Comparison of ENCODE assay signal across 23 mouse cellular contexts in the genomic region with DNA sequence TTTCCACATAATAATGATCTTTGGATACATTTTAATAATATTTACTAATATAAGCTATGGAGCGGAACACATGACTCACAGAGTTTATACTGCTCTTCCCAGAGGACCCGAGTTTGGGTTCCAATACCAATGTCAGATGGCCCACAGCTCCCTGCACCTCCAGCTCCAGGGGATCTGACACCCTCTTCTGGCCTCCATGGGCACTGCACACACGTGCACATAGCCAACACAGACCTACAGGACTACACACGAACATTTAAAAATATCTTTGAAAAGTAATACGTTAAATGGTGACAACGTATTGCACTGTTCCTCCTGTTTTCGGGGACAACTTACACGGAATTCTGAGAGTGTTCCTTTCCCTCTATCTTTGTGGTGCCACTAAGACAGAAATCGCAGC.
DNase-seq lines count a peak whose midpoint lies in the region; TF ChIP-seq lines count a peak whose summit lies in the region.
"Had no signal": no experiment of that assay in that cellular context is flagged by ENCODE, and none has a peak within 500 bp of the region (broad histone marks: within the 10 kb centered on the region; RNA-seq: fewer than 3 reads in every experiment).

No protein-coding gene starts in this region.

- no peak for DNase-seq in layer of hippocampus, adult 2 months (ENCODE audit: low spot score in 2 of 2)
- DNase-seq in layer of hippocampus, adult 18-20 months (ENCODE audit: low spot score in 2 of 2), result no peak
- DNase-seq in right cerebral cortex, postnatal 14 days, result peak; percentile 18
- DNase-seq in right cerebral cortex, postnatal 10 days (ENCODE audit: low spot score in 2 of 2), result no peak
- DNase-seq in MEL (ENCODE audit: low read depth, low spot score), result no peak
- no peak for DNase-seq in urinary bladder, adult 18-20 months (ENCODE audit: low spot score in 2 of 2)
- DNase-seq in urinary bladder, postnatal 4 days (ENCODE audit: low spot score in 2 of 2), result no peak
- DNase-seq: adrenal gland, adult 8-10 months; cerebellum, adult 11-12 months; gastrocnemius, postnatal 25 days; heart, adult 18-20 months; heart, postnatal 14 days; kidney, adult 18-20 months; kidney, postnatal 10 days; layer of hippocampus, postnatal 36 days; lung, postnatal 14 days; retina, postnatal 1 day; right cerebral cortex, postnatal 4 days had no signal

- no peak overlapping the region for H3K4me3 ChIP-seq in layer of hippocampus, adult 2 months
- H3K4me3 ChIP-seq in MEL (ENCODE audit: control insufficient read depth in 1 of 2, insufficient read depth in 1 of 2, low read depth in 2 of 2, low read length in 2 of 2), result no peak overlapping the region
- H3K4me3 ChIP-seq: embryonic facial prominence, embryonic 10.5 days; heart, embryonic 13.5 days; hindbrain, embryonic 12.5 days; liver, embryonic 15.5 days; midbrain, embryonic 12.5 days had no signal

- H3K9me3 ChIP-seq in MEL (replicated peaks; ENCODE audit: insufficient read depth, low read length), result no peaks in the 10 kb centered on the region
- H3K9me3 ChIP-seq: embryonic facial prominence, embryonic 10.5 days; heart, embryonic 13.5 days; hindbrain, embryonic 12.5 days; liver, embryonic 15.5 days had no signal

- H3K36me3 ChIP-seq in MEL (ENCODE audit: control insufficient read depth in 1 of 2, insufficient read depth in 2 of 2, low read length in 2 of 2), result no peaks in the 10 kb centered on the region
- H3K36me3 ChIP-seq: embryonic facial prominence, embryonic 10.5 days; heart, embryonic 13.5 days; hindbrain, embryonic 12.5 days; liver, embryonic 15.5 days; midbrain, embryonic 12.5 days had no signal

- TF ChIP-seq RAD21 in MEL (IDR thresholded peaks at IDR 0.05; ENCODE audit: low read depth, low read length), result peak; percentile 3

- no peaks in the 10 kb centered on the region for H3K79me2 ChIP-seq in MEL (ENCODE audit: control insufficient read depth, insufficient read depth, low read length, poor library complexity)

- TF ChIP-seq EP300 in MEL (IDR thresholded peaks at IDR 0.05; ENCODE audit: low read depth in 1 of 2, low read length in 2 of 2), result no peak

- H3K4me1 ChIP-seq in MEL (ENCODE audit: control insufficient read depth in 1 of 2, insufficient read depth in 2 of 2, low read length in 2 of 2), result no peaks in the 10 kb centered on the region
- H3K4me1 ChIP-seq: embryonic facial prominence, embryonic 10.5 days; heart, embryonic 13.5 days; hindbrain, embryonic 12.5 days; liver, embryonic 15.5 days; midbrain, embryonic 12.5 days had no signal

- TF ChIP-seq CTCF in layer of hippocampus, adult 2 months (conservative IDR thresholded peaks at IDR 0.05), result peak; percentile 52
- TF ChIP-seq CTCF in MEL (IDR thresholded peaks at IDR 0.05 in 2 of 3, conservative IDR thresholded peaks at IDR 0.05 in 1 of 3; ENCODE audit: control insufficient read depth in 1 of 3, insufficient read depth in 1 of 3, low read depth in 2 of 3, low read length in 3 of 3, poor library complexity in 1 of 3, severe bottlenecking in 1 of 3), result peak; percentile 8 to 27 (median 16); a peak in 1 of 6 replicates

- TF ChIP-seq POLR2A in MEL (IDR thresholded peaks at IDR 0.05; ENCODE audit: control insufficient read depth in 1 of 2, insufficient read depth in 1 of 2, low read depth in 1 of 2, low read length in 2 of 2, poor library complexity in 1 of 2), result no peak

- no peaks in the 10 kb centered on the region; a peak in 1 of 4 replicates for H3K27me3 ChIP-seq in MEL (ENCODE audit: control insufficient read depth in 1 of 2, insufficient read depth in 2 of 2, low read length in 2 of 2)
- H3K27me3 ChIP-seq: heart, embryonic 13.5 days; hindbrain, embryonic 12.5 days; liver, embryonic 15.5 days; midbrain, embryonic 12.5 days had no signal

- H3K27ac ChIP-seq in layer of hippocampus, adult 2 months, result no peak overlapping the region
- H3K27ac ChIP-seq in MEL (ENCODE audit: control insufficient read depth, low read depth, low read length), result no peak overlapping the region
- H3K27ac ChIP-seq: embryonic facial prominence, embryonic 10.5 days; heart, embryonic 13.5 days; hindbrain, embryonic 12.5 days; liver, embryonic 15.5 days; midbrain, embryonic 12.5 days had no signal

- H3K9ac ChIP-seq in MEL (ENCODE audit: control insufficient read depth, low read depth, low read length, poor library complexity, severe bottlenecking), result no peak overlapping the region
- H3K9ac ChIP-seq: heart, embryonic 13.5 days; hindbrain, embryonic 12.5 days; liver, embryonic 15.5 days; midbrain, embryonic 12.5 days had no signal

TF ChIP-seq in MEL, 35 proteins besides CTCF, POLR2A, EP300 and RAD21:
- TF ChIP-seq MYC (IDR thresholded peaks at IDR 0.05; ENCODE audit: low read depth, low read length) (no peak), SMC3 (IDR thresholded peaks at IDR 0.05; ENCODE audit: low read depth, low read length) (peak; percentile 29; the same call in 1 of the 2 replicates), CHD1 (IDR thresholded peaks at IDR 0.05; ENCODE audit: low read depth, low read length) (no peak), GABPA (IDR thresholded peaks at IDR 0.05; ENCODE audit: low read depth, low read length) (no peak), ZNF384 (IDR thresholded peaks at IDR 0.05; ENCODE audit: low read depth, low read length) (no peak)
